Mouse (Mus musculus): ENCODE measurements around the gene Cntnap4. TPM values are rescaled to one million over a fixed set of nuclear protein-coding genes. Genes with fewer than 3 reads are reported as not detected.
"Not testable (repeated sequence)": the region's sequence is repeated elsewhere in the genome, so short reads cannot be mapped to it uniquely, and the experiment has no call there.

Cntnap4 gene
- total RNA-seq, 2 experiments from 2014 or later, result 0.05 TPM; not detected in 1

DNA sequence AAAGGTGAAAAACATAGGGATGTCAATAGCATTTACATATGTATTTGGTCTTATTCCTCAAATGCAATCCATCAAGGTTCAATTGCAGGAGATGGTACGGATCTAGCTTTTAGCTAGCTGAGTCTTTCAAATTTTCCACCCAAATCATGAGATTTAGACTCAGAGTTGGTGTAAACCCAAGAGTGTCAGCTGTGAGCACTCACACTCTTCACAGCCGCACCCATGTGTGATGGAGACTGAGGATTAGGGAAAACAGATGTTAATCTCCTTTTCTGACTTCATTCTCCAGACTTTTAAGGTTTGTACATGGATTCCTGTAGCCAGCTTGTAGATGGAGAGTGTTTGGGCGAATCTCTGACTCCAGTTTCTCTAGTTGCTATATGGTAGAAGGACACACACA lies 147.1 kb downstream of the Cntnap4 start:
- DNase-seq, result no peak
- intact Hi-C loops (cut with DNase I), result no loop called here

DNA sequence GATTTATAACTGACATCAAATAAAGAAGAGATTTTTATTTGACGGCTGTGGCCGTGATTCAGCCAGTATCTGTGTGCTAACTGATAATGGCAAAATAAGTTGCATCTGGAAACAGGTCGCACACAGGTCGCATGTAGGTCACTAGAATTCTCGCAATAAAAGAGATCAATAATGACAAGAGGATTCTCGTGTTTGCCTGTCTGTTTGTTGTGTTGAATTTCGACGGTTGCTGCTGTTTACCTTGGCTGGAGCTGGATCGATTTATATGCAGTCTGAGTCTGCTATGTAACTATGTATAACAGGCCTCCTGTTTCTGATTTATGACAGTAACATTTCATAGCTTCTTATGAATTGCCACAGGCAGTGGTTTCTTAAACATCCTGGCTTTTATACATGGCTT lies 155.1 kb downstream of the Cntnap4 start:
- intact Hi-C loops (cut with DNase I), result no loop called here
- DNase-seq, result no peak

GRCm38 (mm10) chr8:112730583-112731432 lies 161.0 kb downstream of the Cntnap4 start:
- intact Hi-C loops (cut with DNase I), result no loop called here

GRCm38 (mm10) chr8:112735575-112735974 lies 165.7 kb downstream of the Cntnap4 start:
- intact Hi-C loops (cut with DNase I), result no loop called here
- DNase-seq, result no peak

More at GRCm38 (mm10) chr8:112730583-112731432, 161.0 kb downstream of the Cntnap4 start:
- no peak for DNase-seq

DNA sequence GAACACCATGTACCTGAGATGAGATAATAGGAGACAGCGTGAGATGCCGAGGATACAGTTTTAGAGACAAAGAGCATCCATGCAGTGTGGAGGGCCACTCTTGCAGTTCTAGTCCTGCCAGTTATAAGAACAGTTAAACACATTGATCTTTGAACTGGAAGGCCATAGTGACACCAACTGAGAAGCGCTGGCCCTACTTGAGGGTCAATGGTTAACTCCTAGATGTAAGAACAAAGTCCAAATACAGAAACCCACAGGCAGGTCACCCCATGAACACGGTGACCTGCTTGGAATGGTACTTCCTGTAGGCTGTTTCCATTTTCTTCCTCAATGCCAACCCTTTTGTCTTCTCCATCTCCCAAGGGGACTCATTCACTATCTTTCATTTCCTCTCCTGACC lies 173.5 kb downstream of the Cntnap4 start:
- intact Hi-C loops (cut with DNase I), result no loop called here
- no peak for DNase-seq

GRCm38 (mm10) chr8:112747296-112747695 lies 177.5 kb downstream of the Cntnap4 start:
- intact Hi-C loops (cut with DNase I), result no loop called here

DNA sequence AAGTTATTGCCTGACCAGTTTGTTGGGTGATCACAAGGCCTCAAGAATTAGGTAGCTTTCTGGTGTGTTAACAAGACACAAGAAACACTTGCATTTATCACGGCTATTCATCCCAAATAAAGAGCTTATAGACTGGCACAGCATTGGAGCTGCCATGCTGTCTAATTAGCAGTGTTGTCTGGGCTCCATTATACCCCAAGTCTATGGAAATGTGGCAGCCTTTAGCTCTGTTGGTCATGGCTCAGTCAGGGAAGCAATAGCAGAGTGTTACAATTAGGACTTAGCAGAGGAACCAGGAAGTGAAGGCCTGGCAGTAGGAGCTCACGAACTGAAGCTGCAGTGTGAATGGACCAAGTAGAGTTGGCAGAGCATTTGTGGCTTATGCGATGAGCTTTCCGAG lies 185.3 kb downstream of the Cntnap4 start:
- no peak for DNase-seq
- intact Hi-C loops (cut with DNase I), result no loop called here

More at GRCm38 (mm10) chr8:112747296-112747695, 177.5 kb downstream of the Cntnap4 start:
- no peak for DNase-seq

- intact Hi-C loops (cut with DNase I), result no loop called here
- no peak for DNase-seq
These were observed 233.2 kb downstream of the Cntnap4 start for GRCm38 (mm10) chr8:112803058-112803457.

- intact Hi-C loops (cut with DNase I), result no loop called here
- no peak for DNase-seq
These were observed 239.5 kb downstream of the Cntnap4 start for GRCm38 (mm10) chr8:112809382-112809781.

- no peak for DNase-seq
- intact Hi-C loops (cut with DNase I), result no loop called here
These were observed 271.2 kb downstream of the Cntnap4 start for GRCm38 (mm10) chr8:112841057-112841456.

DNA sequence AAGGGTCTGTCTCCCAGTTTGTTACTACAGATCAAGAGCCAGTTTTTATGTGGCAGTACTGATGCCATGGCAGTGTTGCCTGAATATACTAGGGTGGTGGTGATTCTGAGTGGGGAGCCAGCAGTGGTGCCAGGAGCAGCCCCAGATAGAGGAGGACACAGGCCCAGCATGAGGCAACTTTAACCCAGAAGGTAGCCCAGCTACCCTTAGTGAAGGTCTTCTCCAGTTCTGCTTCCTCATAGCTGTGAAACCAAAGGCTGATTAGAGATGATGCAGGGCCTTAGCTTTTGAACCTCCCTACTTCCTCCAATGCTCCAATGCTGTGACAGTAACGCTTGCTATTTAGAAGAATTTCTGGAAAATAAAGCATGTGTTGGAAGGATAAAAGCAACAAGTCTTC lies 279.7 kb downstream of the Cntnap4 start:
- intact Hi-C loops (cut with DNase I); DNase-seq: not testable (repeated sequence)

DNA sequence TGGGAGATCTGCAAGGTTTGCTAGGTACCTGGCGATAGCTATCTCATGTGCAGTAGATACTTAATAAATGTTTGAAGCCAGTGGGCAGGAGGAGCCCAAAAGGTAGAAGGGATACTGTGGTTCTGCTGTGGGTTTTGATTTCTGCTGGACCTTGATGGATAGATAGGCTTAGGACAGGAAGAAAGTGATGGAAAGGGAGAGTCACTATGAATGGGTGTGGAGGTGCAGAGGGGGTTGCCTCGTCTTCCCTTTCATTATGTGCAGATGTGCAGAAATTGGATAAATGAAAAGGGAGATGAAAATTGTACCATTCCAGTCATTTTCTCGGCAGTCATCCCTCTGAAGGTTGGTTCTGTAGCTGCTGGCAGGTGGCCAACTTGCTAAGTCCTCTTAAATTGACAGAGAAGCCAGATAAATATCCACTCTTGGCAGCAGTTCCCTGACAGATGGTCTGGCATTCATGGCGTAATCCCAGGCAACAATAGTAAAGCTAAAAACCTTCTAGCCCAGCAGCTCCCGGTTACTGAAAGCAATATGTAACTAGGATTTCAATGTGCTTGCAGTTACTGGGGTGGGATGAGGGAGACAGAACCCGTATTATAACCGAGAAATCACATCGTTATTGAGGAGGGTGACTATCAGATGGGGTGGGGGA lies 336.7 kb downstream of the Cntnap4 start:
- DNase-seq, result peak; percentile 15 to 23
- intact Hi-C loops (cut with DNase I), result no loop called here

GRCm38 (mm10) chr8:112909527-112909926 lies 339.7 kb downstream of the Cntnap4 start:
- intact Hi-C loops (cut with DNase I), result no loop called here
- DNase-seq, result no peak

DNA sequence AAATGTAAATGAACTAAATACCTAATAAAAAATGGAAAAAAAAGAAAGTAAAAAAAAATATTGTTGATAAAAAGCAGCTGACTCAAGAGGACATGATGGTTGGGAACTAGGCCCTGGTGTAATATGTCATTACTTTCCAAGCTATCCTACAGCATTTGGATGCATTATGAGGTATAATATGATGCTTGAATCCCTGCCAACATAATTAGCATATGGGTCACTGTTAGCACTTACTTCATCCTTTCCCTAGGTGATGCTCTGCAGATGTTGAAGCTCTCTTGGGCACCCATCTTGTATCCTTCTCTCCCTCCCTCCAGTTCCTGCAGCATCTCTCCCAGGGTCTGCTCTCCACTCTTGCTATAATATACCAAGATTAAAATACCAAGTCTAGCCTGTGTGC lies 341.6 kb downstream of the Cntnap4 start:
- DNase-seq, result no peak
- intact Hi-C loops (cut with DNase I), result no loop called here

GRCm38 (mm10) chr8:112922151-112922550 lies 352.3 kb downstream of the Cntnap4 start:
- intact Hi-C loops (cut with DNase I), result no loop called here
- DNase-seq, result no peak

- intact Hi-C loops (cut with DNase I), result no loop called here
- no peak for DNase-seq
These were observed 352.9 kb downstream of the Cntnap4 start for GRCm38 (mm10) chr8:112922789-112923188.
